In genomic region chr2:33430771-33431699, GRCm38 (mm10) we compare ENCODE assay signal across 8 mouse cellular contexts. TPM values are rescaled to one million over a fixed set of nuclear protein-coding genes. Genes with fewer than 3 reads are reported as not detected.
DNase-seq lines count a peak whose midpoint lies in the region; ATAC-seq and TF ChIP-seq lines count a peak whose summit lies in the region.

Zbtb34 (minus strand) TSS chr2:33431324.

- peak within 1 kb of the TSS; percentile 85 to 95 for H3K4me3 ChIP-seq in MEL (ENCODE audit: control insufficient read depth in 1 of 2, insufficient read depth in 1 of 2, low read depth in 2 of 2, low read length in 2 of 2)
- H3K4me3 ChIP-seq in heart, postnatal 0 days (ENCODE audit: low read depth, low read length), result peak within 1 kb of the TSS; percentile 86
- peak within 1 kb of the TSS; percentile 99 for H3K4me3 ChIP-seq in lung, embryonic 16.5 days (ENCODE audit: low read length)

- no peak for TF ChIP-seq EP300 in MEL (IDR thresholded peaks at IDR 0.05; ENCODE audit: low read depth in 1 of 2, low read length in 2 of 2)
- no peak for TF ChIP-seq EP300 in heart, postnatal 0 days (IDR thresholded peaks at IDR 0.05; ENCODE audit: low read depth)

- peaks cover 23% of the 10 kb centered on the region for H3K79me2 ChIP-seq in MEL (ENCODE audit: control insufficient read depth, insufficient read depth, low read length, poor library complexity)

- H3K9me3 ChIP-seq in MEL (replicated peaks; ENCODE audit: insufficient read depth, low read length), result no peaks in the 10 kb centered on the region
- H3K9me3 ChIP-seq in heart, postnatal 0 days (replicated peaks; ENCODE audit: control insufficient read depth, low read length), result no peaks in the 10 kb centered on the region
- no peaks in the 10 kb centered on the region for H3K9me3 ChIP-seq in lung, embryonic 16.5 days (ENCODE audit: control insufficient read depth, low read length)

- peaks cover 0 to 9% of the 10 kb centered on the region in 2 experiments; a peak in 3 of 4 replicates for H3K4me1 ChIP-seq in MEL (ENCODE audit: control insufficient read depth in 1 of 2, insufficient read depth in 2 of 2, low read length in 2 of 2)
- peaks cover 13% of the 10 kb centered on the region for H3K4me1 ChIP-seq in heart, postnatal 0 days (ENCODE audit: control insufficient read depth, insufficient read depth)
- H3K4me1 ChIP-seq in lung, embryonic 16.5 days (replicated peaks; ENCODE audit: control insufficient read depth, insufficient read depth, low read length), result peaks cover 30% of the 10 kb centered on the region

- WGBS in heart, postnatal 0 days, result 1% methylated on average over 75 of the region's 102 CpGs
- under 1% methylated on average over 65 of the region's 102 CpGs for whole genome bisulfite sequencing in lung, embryonic 16.5 days

- peak; percentile 86 for ATAC-seq in erythroblast, adult 5-6 weeks (replicated peaks; ENCODE audit: low FRiP score, poor library complexity, severe bottlenecking)
- ATAC-seq in heart, postnatal 0 days (ENCODE audit: insufficient read depth, low read depth), result peak; percentile 76
- peak; percentile 80 for ATAC-seq in lung, embryonic 16.5 days (ENCODE audit: low read depth)

- peaks cover 0 to 11% of the 10 kb centered on the region in 2 experiments; a peak in 3 of 4 replicates for H3K36me3 ChIP-seq in MEL (ENCODE audit: control insufficient read depth in 1 of 2, insufficient read depth in 2 of 2, low read length in 2 of 2)
- H3K36me3 ChIP-seq in heart, postnatal 0 days (replicated peaks; ENCODE audit: control insufficient read depth, insufficient read depth, low read length), result no peaks in the 10 kb centered on the region; the same call in 1 of the 2 replicates
- 0 out of 2 replicates have a peak, but pooled peaks cover 3% of the 10 kb centered on the region for H3K36me3 ChIP-seq in lung, embryonic 16.5 days (ENCODE audit: control insufficient read depth, insufficient read depth, low read length)

- no peak for TF ChIP-seq RAD21 in MEL (IDR thresholded peaks at IDR 0.05; ENCODE audit: low read depth, low read length)

- peak; percentile 73 for DNase-seq in MEL (ENCODE audit: low read depth, low spot score)
- peak; percentile 80 for DNase-seq in brain, embryonic 14.5 days (ENCODE audit: low read depth)
- peak; percentile 28 for DNase-seq in heart, postnatal 0 days (ENCODE audit: low spot score)
- DNase-seq in kidney, postnatal 36 days, result peak; percentile 45 to 87
- DNase-seq in ovary, postnatal 14 days (ENCODE audit: low spot score), result peak; percentile 64
- peak; percentile 54 for DNase-seq in urinary bladder, postnatal 14 days (ENCODE audit: low spot score)

- peak within 1 kb of the TSS; percentile 71 for H3K27ac ChIP-seq in MEL (ENCODE audit: control insufficient read depth, low read depth, low read length)
- H3K27ac ChIP-seq in heart, postnatal 0 days (ENCODE audit: low read depth), result peak within 1 kb of the TSS; percentile 79
- peak within 1 kb of the TSS; percentile 62 for H3K27ac ChIP-seq in lung, embryonic 16.5 days (ENCODE audit: low read length)

- H3K27me3 ChIP-seq in MEL (ENCODE audit: control insufficient read depth in 1 of 2, insufficient read depth in 2 of 2, low read length in 2 of 2), result no peaks in the 10 kb centered on the region
- H3K27me3 ChIP-seq in heart, postnatal 0 days (ENCODE audit: control insufficient read depth, insufficient read depth, low read length), result no peaks in the 10 kb centered on the region
- no peaks in the 10 kb centered on the region for H3K27me3 ChIP-seq in lung, embryonic 16.5 days (ENCODE audit: control insufficient read depth, insufficient read depth, low read depth, low read length)

- TF ChIP-seq CTCF in MEL (IDR thresholded peaks at IDR 0.05 in 2 of 3, conservative IDR thresholded peaks at IDR 0.05 in 1 of 3; ENCODE audit: control insufficient read depth in 1 of 3, insufficient read depth in 1 of 3, low read depth in 2 of 3, low read length in 3 of 3, poor library complexity in 1 of 3, severe bottlenecking in 1 of 3), result peak; percentile 67 to 87 (median 75)
- peak; percentile 83 for TF ChIP-seq CTCF in brain, embryonic 14.5 days (IDR thresholded peaks at IDR 0.05; ENCODE audit: borderline replicate concordance, extremely low read depth, insufficient read depth, insufficient read length)
- peak; percentile 71 for TF ChIP-seq CTCF in heart, postnatal 0 days (IDR thresholded peaks at IDR 0.05; ENCODE audit: low read depth)

- peak within 1 kb of the TSS; percentile 96 for H3K9ac ChIP-seq in MEL (ENCODE audit: control insufficient read depth, low read depth, low read length, poor library complexity, severe bottlenecking)
- peak within 1 kb of the TSS; percentile 90 for H3K9ac ChIP-seq in heart, postnatal 0 days (replicated peaks; ENCODE audit: low read depth, low read length)
- peak within 1 kb of the TSS; percentile 95 for H3K9ac ChIP-seq in lung, embryonic 16.5 days (ENCODE audit: low read length)

- peak; percentile 77 to 88; a peak in 3 of 4 replicates for TF ChIP-seq POLR2A in MEL (IDR thresholded peaks at IDR 0.05; ENCODE audit: control insufficient read depth in 1 of 2, insufficient read depth in 1 of 2, low read depth in 1 of 2, low read length in 2 of 2, poor library complexity in 1 of 2)
- TF ChIP-seq POLR2A in brain, embryonic 14.5 days (IDR thresholded peaks at IDR 0.05; ENCODE audit: borderline replicate concordance, extremely low read depth, insufficient read depth, insufficient read length, poor library complexity, severe bottlenecking), result peak; percentile 87

- H3K4me2 ChIP-seq in heart, postnatal 0 days (ENCODE audit: low read depth, low read length), result peak within 1 kb of the TSS; percentile 92
- H3K4me2 ChIP-seq in lung, embryonic 16.5 days (ENCODE audit: low read depth, low read length), result peak within 1 kb of the TSS; percentile 75

TF ChIP-seq in MEL, 35 proteins besides CTCF, POLR2A, EP300 and RAD21:
- TF ChIP-seq ELF1 (IDR thresholded peaks at IDR 0.05; ENCODE audit: low read depth, low read length), result peak; percentile 52
- no peak for TF ChIP-seq GATA1 (IDR thresholded peaks at IDR 0.05; ENCODE audit: low read depth, low read length)
- TF ChIP-seq TBP (IDR thresholded peaks at IDR 0.05; ENCODE audit: low read depth, low read length), result no peak
- no peak for TF ChIP-seq ZC3H11A (IDR thresholded peaks at IDR 0.05; ENCODE audit: low read depth, low read length)
- peak; percentile 74 for TF ChIP-seq HCFC1 (IDR thresholded peaks at IDR 0.05; ENCODE audit: low read depth, low read length)
- TF ChIP-seq ETS1 (IDR thresholded peaks at IDR 0.05; ENCODE audit: low read depth, low read length), result no peak
- no peak for TF ChIP-seq ZMIZ1 (IDR thresholded peaks at IDR 0.05; ENCODE audit: low read depth, low read length)
- TF ChIP-seq USF1 (IDR thresholded peaks at IDR 0.05; ENCODE audit: low read depth, low read length), result no peak
- TF ChIP-seq MXI1 (IDR thresholded peaks at IDR 0.05; ENCODE audit: low read depth, low read length), result peak; percentile 23; the same call in 1 of the 2 replicates
- TF ChIP-seq POLR2AphosphoS2 (IDR thresholded peaks at IDR 0.05; ENCODE audit: low read length), result peak; percentile 44; the same call in 1 of the 2 replicates
- no peak for TF ChIP-seq BHLHE40 (IDR thresholded peaks at IDR 0.05; ENCODE audit: borderline replicate concordance, low read depth, low read length)
- no peak for TF ChIP-seq MAX (IDR thresholded peaks at IDR 0.05; ENCODE audit: low read length)
- TF ChIP-seq NRF1 (IDR thresholded peaks at IDR 0.05; ENCODE audit: insufficient read depth, low read depth, low read length, poor library complexity, severe bottlenecking), result no peak
- no peak for TF ChIP-seq RCOR1 (IDR thresholded peaks at IDR 0.05; ENCODE audit: low read depth, low read length)
- TF ChIP-seq NELFE (IDR thresholded peaks at IDR 0.05; ENCODE audit: low read depth, low read length), result peak; percentile 69
- no peak for TF ChIP-seq TAL1 (IDR thresholded peaks at IDR 0.05; ENCODE audit: low read length)
- TF ChIP-seq SMC3 (IDR thresholded peaks at IDR 0.05; ENCODE audit: low read depth, low read length), result no peak
- TF ChIP-seq CHD2 (IDR thresholded peaks at IDR 0.05; ENCODE audit: low read length), result no peak
- peak; percentile 73 for TF ChIP-seq MAZ (IDR thresholded peaks at IDR 0.05; ENCODE audit: low read depth, low read length)
- peak; percentile 9; the same call in 1 of the 2 replicates for TF ChIP-seq SIN3A (IDR thresholded peaks at IDR 0.05; ENCODE audit: low read length)

RNA-seq across cellular contexts. Expression of gene Zbtb34, which starts in this region (rescaled TPM):
- total RNA-seq in MEL (2012; rRNA removed), result 9.6 and 9.7 TPM in 2 replicates
- polyA plus RNA-seq in MEL (2012; ENCODE audit: insufficient read depth in 1 of 2, insufficient read length in 2 of 2, low read depth in 1 of 2, low replicate concordance in 2 of 2, missing spikeins in 1 of 2), result 10 to 100 TPM in 1 of 2 experiments, not detected in 1; 10.1 TPM
- polyA plus RNA-seq in brain, embryonic 14.5 days (2012; rRNA removed), result 23.3 and 30.8 TPM in 2 replicates
- 7.1 and 10.6 TPM in 2 replicates for total RNA-seq in erythroblast, adult 5-6 weeks (2015; ENCODE audit: low replicate concordance)
- 2.2 and 2.6 TPM in 2 replicates for total RNA-seq in erythroblast, adult 5-6 weeks (2017; ENCODE audit: low replicate concordance)
- 8.9 and 16.7 TPM in 2 replicates for total RNA-seq in heart, postnatal 0 days (2014; rRNA removed; ENCODE audit: low replicate concordance)
- 1.9 and 2.1 TPM in 2 replicates for polyA plus RNA-seq in heart, postnatal 0 days (2015; fragmentation: Nextera tagmentation; extraction: Ambion mirVana)
- polyA plus RNA-seq in lung, embryonic 16.5 days (2015; fragmentation: Nextera tagmentation; extraction: Ambion mirVana), result 8.0 and 9.3 TPM in 2 replicates

Comparison
In these comparisons a context has a peak if more than half of its experiments do, and no peak if none do; other contexts are left out.
1. Peak in every context shown above with its lines: DNase-seq, ATAC-seq, H3K4me3 ChIP-seq and H3K27ac ChIP-seq.
2. DNase-seq: peak in every context shown above with its lines; median percentile 80 in brain, embryonic 14.5 days; 73 in MEL; 66 in kidney, postnatal 36 days; 64 in ovary, postnatal 14 days; 54 in urinary bladder, postnatal 14 days; 28 in heart, postnatal 0 days.